Mouse (Mus musculus) left cerebral cortex, postnatal 25 days (tissue): ENCODE data around the gene Cdc42ep5. TPM values are rescaled to one million over a fixed set of nuclear protein-coding genes. Genes with fewer than 3 reads are reported as not detected.
"Not testable (repeated sequence)": the region's sequence is repeated elsewhere in the genome, so short reads cannot be mapped to it uniquely, and the experiment has no call there.

Source experiments
- DNase-seq, 2 experiments: peaks; one replicate each; pipeline ENCODE4 v3.0.0; 2022; ENCODE audit warnings: low spot score in 2 of 2, mixed read lengths in 1 of 2
- intact Hi-C: fragments of 180-260 bp; cut with DNase I; formaldehyde crosslinking; loops from one replicate; pipeline ENCODE4 v1.15.1; 2025
- total RNA-seq, 2 experiments: library from RNA; stranded (reverse); gene quantifications; 2 replicates each; pipeline ENCODE4 v1.2.3; 2021

The Cdc42ep5 gene
- 1 to 10 TPM; 1.4 to 1.9 TPM for total RNA-seq

DNA sequence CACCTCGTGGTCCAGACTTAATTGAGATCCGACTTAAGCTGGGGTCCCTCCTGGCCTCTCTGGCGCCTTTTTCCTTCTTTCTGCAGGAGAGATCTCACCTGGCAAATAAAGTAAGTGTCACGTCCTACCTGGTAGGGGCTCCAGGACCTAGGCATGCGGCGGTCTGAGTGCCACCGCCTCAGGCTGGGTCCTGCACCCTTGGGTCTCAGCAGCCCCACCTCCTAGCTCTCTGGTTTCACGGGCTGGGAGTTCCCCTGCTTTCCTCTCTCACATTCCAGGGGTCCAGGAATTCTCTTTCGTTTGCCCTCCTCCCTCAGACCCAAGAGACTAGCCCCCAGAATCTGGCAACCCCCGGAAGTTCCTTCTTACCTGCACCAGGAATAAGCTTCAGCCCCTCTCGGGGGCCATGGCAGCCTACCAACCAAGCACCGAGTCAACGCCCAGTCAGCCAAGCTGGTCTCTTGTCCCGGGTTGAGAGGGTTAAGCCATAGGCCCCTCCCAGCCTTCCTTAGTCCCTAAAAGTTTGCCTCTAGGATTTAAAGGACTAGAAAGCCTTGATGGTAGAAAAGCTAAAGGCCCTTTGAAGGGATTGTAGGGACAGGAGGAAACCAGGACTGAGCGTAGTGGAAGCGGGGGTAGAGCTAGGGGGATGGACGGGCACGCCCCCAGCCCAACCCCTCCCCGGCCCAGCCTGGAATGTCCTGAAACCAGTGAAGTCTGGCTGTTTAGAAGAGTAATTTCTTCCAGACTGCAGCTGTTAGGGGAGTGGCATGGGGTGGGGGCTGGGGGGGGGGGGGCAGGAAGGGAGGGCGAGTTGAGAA is at the start of gene Cdc42ep5:
Gene Cdc42ep5 (minus strand): TSS at position 771 of the 821 bp plus-strand sequence.
- no peak for DNase-seq
- intact Hi-C loops = no loop called here

DNA sequence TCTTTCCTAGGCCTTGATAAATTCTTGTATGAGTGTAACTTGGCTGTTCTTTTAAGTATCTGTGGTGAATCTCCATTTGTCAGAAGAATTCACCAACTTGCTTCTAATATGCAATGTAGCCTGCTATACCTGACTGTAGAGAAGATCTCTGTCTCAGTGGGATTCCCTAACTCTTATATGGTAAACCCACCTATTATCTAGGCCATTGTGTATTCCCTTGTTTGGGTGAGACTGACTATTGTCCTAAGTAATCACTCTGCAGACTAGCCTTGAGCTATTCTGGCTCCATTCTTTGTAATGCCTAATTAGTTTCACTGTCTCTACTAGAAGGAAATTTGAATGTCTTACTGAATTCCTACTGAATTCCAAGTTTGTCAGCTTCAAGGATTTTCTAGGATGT is 48.8 kb upstream of the Cdc42ep5 start:
- DNase-seq, intact Hi-C loops: not testable (repeated sequence)

DNA sequence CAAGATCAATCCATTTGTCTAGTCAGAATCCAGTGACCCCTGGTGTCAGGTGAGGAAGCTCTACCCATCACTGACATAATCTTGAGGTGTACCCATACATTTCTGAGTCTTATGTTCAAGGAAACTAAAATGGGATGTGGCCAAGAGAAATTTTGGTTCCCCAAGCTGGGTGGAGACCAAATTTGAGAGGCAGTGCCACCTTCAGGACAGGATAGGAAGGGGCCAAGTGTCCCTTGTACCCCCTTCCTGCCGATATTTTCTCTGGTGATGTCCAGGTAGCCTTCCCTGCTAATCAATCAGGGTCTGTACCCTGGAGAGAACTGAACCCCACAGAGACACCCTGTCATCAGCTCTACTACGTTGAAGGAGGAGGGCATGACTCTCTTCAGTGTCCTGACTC is 44.0 kb upstream of the Cdc42ep5 start:
- no peak for DNase-seq
- intact Hi-C loops = no loop called here

DNA sequence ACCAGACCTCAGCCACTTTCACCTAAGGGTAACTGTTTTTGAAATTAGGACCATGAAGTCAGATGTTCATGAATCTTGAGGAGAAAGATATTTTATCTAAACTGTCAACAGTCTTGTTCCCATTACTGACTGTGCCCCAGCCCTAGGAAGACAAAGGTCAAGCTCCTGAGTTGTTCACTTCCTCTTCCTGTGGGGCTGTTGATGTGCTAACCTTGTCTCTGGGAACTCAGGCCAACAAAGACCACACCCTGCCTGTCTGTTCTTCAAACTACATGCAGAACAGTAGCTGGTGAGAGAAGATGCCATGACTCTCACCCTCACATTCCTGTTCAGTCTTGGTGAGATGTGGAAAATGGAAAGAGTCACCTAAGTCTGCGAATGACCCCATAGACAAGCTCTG is 42.5 kb upstream of the Cdc42ep5 start:
- intact Hi-C loops = no loop called here
- DNase-seq = no peak

DNA sequence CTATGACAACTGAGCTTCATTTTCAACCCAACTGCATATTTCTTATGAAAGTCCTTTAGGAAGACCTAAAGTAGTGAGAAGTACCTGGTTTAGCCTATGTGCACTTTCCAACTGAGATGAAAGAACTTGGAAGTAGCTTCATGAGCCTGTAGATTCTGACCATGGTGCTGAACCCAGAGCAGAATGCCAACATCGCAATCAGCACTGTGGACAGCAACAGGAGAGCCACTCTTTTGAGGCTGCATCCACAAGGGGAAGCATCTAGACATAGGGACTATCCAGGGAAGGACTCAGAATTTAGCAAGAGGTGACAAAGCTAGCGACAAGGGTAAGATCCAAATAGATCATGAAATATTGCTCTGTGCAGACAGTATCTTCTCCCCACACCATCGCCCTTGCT is 13.8 kb upstream of the Cdc42ep5 start:
- intact Hi-C loops = no loop called here

DNA sequence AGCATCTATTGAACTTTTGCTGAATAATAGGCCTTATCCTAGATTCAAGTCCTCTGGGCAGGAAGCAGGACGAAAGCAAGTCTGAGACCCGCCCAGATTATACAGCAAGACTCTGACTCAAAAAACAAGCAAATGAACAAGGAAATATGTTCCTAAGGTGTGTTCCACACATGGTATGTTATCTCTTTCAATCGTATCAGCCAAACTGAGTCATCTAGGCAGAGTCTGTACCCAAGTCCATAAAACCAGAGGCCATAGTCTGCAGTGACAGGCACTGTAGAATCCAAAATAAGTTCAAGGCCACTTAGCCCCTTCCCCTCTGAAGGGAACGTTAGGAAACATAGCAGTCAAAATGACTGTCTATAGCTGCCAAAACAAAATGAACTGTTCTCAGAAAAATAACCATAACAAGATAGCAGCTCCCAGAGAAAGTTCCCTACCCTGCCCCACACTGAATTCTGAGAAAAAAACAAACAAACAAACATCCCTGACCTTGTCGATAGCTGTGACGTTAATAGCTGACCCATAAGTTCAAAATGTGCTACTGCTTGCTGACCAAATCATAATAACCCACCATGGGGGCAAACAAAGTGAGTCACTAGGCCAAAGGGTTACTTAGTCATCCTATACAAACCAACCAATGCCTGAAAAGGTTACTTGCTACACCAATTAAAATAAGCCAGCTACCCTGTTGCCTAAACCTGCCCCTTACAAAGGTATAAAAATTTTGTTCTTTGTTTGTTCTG is 5.7 kb upstream of the Cdc42ep5 start:
- DNase-seq = no peak
- intact Hi-C loops = no loop called here

More for the DNA sequence above, 13.8 kb upstream of the Cdc42ep5 start:
- no peak for DNase-seq

DNA sequence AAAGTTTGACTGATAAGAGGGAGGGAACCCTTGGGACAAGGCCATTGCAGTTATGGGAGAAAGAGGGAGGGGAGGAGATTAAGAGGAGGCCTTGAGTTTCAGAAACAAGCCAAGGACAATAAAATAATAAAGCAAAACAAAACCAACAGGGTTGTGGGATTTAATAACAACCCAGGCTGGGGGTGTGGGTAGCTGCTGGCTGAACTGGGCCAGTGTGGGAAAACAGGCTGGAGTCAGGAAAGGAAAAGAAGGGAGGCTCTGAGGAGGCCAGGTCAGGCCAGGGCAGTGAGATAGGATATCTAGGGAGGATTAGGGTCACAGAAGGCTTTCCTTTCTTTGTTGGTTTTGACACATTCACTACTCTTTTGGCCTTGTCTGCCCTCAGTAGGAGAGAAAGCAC is 2.4 kb upstream of the Cdc42ep5 start:
- no peak for DNase-seq
- intact Hi-C loops = no loop called here

DNA sequence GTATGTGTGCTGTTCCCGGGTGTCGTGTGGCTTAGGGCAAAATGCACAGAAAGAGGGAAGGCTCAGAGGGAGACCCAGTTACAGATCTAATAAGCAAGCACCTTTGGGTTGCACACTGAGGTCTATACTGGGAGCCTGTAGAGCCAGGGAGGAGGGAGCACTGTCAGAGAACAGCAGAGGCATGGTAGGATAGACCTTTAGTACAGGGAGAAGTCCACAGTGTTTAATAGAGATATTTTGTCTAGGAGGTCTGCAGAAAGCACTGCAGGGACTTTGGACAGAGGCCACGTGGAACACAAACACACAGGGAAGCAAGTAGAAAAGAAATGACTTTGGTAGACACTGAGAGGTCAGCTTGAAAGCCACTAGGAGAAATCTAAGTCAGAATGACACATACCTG is 626 bp upstream of the Cdc42ep5 start:
- intact Hi-C loops = no loop called here
- no peak for DNase-seq

DNA sequence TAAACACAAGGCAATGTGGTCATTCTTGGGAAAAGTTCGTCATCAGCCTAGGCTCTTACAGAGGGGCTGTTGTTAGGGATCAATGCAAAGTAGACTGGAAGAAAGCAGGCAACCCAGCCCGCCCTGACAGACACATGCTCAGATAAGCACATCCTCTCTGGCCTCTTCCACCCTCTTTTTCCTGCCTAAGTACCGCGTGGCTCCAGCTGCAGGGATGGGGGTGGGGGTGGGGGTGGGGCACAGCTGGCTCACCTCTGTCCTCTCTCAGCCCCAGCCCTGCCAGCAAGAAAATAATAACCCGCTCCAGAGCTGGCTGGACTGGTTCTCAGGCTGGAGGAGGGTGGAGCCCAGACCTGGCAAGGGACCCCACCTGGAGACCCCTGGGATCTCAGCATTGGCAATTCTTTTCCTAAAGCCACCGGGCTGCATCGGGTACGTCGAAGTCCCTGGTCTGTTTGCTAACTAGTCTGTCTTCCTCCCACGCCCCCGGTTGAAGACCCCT is 1.0 kb downstream of the Cdc42ep5 start:
- intact Hi-C loops = no loop called here
- DNase-seq = no peak

DNA sequence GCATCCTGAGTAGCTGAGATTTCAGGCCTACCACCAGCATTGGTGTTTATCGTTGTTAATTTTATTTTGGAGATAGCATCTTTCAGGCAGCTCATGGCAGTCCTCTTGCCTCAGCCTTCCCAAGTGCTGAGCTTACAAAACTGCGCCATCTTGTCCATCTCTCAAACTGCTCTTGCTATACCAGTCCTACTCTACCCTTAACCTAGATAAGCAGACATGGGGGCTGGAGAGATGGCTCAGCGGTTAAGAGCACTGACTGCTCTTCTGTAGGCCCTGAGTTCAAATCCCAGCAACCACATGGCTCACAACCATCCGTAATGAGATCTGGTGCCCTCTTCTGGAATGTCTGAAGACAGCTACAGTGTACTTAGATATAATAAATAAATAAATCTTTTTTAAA is 3.1 kb downstream of the Cdc42ep5 start:
- intact Hi-C loops, DNase-seq: not testable (repeated sequence)

DNA sequence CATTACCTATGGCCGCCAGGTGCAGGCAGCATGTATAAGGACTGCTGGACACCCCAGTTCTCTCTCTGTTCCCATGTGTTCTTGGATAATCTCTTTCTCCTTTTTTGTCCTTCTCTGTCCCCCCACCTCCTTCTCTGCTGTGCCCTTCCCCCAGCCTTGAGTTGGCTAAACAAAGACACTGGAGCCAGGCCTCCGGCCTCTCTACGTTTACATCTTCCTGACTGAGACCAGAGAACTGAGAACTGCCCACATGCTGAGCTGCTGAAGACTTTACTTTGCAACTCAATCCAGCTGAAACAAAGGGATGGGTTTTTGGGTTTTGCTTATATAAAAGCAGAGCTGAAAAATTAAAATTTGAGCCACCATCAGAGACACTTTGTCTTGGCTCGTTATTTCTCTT is 9.7 kb downstream of the Cdc42ep5 start:
- no peak for DNase-seq
- intact Hi-C loops = no loop called here

DNA sequence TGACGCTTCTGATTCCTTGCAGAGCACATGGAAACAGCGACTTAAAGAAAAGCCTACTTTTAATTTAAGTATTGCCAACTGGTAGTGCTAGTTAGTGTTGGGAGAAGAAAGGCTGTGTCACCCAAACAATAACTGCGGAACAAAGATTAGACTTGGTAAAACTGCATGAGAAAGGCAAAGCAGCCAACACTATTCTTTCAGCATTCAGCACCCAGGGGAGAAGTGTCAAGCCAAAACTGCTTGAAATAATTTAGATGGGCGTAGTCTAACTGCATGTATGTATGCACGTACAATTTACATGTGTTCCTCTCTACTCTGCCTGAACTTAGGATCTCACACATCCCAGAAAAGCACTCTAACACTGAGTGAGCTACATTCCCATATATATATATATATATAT is 10.3 kb downstream of the Cdc42ep5 start:
- intact Hi-C loops = no loop called here

DNA sequence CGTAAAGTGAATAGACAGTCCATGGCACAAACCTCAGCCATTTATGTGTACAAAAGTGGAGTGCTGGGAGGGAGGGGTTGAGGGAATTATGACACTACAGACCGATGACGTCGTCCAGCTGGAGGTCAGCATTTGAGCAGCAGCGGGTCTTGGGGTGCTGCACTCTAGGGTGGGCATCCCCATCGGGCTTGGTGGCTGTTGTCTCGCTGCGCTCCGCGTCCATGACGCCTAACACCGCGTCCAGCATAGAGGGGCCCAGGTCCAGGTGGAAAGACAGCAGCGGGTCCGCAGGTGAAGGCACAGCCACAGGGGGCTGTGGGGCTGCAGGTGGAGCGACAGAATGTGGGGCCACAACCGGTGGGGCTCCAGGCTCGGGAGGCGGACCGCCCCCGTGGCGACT is 13.4 kb downstream of the Cdc42ep5 start:
- DNase-seq = no peak
- intact Hi-C loops = no loop called here

More for the DNA sequence above, 10.3 kb downstream of the Cdc42ep5 start:
- no peak for DNase-seq

DNA sequence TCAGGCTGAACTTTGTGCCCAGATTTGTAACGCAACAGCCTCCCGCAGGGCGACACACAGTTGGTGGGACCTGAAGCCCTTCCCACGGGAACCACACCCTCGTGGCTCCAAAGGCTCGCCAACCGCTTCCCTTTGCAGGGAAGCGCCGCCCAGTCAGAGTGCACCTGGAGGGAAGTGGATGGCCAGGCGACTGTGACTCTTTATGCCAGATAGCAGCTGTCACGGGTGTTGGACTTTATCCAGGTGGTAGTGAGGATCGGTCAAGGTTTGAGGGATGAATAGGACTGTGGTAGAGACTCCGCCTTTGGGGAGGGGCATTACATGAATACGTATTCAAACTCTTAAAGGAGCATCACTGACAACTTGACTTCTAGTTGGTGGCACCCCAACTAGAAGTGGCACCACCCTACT is 13.8 kb downstream of the Cdc42ep5 start:
- intact Hi-C loops = no loop called here
- DNase-seq = peak; percentile 52 to 69

DNA sequence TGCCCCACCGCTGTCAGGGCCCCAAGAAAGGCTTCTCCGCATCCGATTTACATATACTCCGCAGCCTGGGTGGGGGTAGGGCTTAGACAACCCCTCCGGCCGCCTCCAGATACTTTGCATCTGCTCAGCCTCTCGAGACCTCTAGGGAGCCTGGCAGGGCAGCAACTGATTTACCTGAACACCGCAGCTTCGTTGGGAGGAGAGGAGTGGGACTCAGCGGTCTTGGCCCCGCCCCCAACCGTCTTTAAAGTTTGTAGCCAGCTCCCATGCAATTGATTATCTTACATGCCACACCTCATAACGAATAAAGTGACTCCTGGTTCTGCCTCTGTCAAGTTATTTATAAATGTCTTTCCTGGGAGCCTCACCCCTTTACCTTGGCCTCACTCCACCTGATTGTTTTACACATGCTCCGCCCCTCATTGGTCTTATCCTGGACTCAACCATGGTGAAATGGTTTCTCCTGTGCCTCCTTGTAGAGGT is 14.6 kb downstream of the Cdc42ep5 start, which contains the start of gene Leng9:
Gene Leng9 (minus strand): TSS at position 316 of the 483 bp plus-strand sequence.
- intact Hi-C loops = no loop called here
- peak; percentile 23 to 38 for DNase-seq

DNA sequence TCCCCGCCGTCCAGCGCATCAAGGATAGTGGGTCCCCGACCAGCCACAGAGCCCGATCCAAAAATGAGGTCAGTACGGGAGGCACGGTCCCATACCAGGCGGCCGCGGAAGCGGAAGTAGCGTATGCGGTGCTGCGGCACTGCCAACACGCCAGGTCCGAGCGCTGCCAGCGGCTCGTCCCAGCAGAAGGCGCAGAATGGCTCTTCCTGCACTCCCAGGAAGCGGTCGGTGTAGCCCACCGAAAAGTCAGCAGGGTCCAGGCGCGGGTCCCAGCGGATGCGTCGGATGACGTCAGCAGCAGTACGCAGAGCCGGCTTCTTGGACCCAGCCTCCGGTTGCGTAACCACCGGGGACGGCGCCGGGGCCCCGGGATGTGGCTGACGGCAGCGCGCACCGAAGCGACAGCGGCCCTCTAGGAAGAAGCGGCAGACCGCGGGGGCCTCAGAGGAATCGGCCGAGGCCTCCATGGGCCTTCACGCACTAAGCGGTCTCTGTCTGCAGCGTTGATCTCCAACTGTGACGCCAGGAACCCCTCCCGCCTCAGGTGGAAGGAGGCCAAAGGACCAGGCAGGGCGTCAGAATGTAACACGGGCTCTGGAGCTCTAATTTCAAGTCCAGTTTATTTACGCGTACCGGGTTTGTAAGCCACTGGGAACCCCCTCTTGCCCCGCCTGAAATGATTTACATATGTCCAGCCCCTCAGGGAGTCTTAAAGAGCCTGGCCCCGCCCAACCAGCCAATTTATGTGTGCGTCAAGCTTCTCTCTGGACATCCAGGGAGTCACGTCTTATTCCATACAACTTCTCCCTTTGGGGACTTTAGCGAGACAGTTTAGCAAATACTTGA is 15.2 kb downstream of the Cdc42ep5 start:
- intact Hi-C loops = loop anchor here (1.0 to 5.0 kb wide), 5 partner anchors 29 to 457 kb away; partner anchors contain the start of genes Mboat7 and Tsen34
- DNase-seq = peak; percentile 90 to 91

DNA sequence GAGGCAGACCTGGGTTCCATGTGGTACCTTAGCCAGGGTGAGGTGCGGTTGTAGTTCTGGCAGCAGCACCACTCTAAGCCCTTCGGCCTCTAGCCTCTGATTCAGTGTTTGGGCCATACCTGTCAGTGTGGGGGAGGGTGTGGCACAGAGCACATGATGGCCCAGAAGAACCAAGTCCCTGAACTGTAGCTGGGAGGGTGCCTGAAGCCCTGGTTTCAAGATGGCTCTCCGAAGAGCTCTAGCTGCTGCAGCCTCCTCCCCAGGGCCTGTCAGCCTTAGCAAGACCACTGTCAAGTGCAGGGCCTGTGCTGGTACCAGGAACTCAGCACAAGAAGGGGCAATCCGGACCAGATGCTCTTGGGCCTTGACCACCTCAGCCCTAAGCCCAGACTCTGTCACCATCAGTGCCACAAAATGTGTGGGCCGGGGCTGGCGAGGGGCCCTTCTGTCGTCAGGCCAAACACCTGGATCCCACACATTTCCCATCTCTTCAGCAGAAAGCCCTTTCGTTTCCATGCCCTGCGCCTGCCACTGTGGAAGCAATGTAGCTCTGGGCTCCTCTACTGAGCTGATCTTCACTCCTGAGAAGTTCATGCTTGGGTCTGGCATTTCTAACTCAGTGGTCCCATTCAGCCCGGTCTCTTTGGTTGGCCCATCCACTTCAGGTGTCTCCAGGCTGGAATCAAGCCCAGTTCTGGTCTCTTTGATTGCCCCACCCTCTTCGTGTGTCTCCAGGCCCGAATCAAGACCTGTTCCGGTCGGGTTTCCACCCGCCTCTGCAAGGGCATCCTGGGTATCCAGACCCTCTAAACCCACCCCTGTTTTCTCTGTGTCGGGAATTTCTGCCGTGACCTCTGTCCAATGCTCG is 16.1 kb downstream of the Cdc42ep5 start:
- intact Hi-C loops = loop anchor here (1.0 to 5.0 kb wide), 5 partner anchors 28 to 456 kb away; partner anchors contain the start of genes Mboat7 and Tsen34
- peak; percentile 26 to 35 for DNase-seq

DNA sequence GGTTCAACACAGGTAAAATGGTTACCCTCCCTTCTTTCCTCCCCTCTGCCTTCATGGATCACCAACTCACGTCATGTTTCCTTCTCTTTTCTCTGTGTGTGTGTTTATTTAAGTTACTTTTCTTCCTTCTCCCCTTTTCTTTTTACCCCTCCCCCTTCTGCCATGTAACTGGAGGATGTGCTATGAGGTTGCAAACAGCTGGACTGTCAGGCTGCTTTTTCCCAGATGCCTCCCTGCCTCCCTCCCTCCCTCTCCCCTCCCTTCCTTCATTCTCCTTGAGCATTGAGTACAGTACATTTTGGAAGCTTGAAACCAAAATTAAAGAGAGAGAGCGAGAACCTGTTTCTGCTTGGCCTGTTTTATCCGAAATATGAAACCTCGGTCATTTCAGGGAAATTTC is 16.8 kb downstream of the Cdc42ep5 start:
- intact Hi-C loops = loop anchor here (2.0 to 5.0 kb wide), 4 partner anchors 121 to 456 kb away; partner anchors contain the start of genes Mboat7 and Tsen34
- no peak for DNase-seq
